Mouse (Mus musculus) monocyte, adult 2 months (primary cell): ENCODE data around the gene Ksr2.
"Not testable (repeated sequence)": the region's sequence is repeated elsewhere in the genome, so short reads cannot be mapped to it uniquely, and the experiment has no call there.

Source experiments
- DNase-seq, 2 experiments: peaks; one replicate each; pipeline ENCODE4 v3.0.0; 2022; ENCODE audit warnings: low spot score in 2 of 2, low read depth in 1 of 2

The Ksr2 gene

DNA sequence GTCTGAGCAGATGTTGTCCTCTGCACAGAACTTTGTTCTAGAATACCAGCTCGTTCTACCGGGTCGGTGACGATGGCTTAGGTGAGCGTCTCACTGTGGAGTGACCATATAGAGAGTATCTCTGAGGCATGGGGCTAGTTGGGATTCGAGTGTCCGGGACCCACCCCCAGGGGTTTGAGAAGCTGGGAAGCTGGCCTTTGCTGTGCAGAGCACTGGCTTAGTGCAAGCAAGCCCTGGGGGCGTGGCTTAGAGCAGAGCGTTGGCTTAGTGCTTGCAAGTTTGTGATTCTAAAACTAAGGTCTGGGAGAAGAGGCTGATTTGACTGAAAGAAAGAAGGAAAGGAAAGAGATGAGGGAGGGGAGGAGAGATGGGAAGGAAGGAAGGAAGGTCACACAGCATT lies 188.2 kb downstream of the Ksr2 start:
- DNase-seq: no peak

DNA sequence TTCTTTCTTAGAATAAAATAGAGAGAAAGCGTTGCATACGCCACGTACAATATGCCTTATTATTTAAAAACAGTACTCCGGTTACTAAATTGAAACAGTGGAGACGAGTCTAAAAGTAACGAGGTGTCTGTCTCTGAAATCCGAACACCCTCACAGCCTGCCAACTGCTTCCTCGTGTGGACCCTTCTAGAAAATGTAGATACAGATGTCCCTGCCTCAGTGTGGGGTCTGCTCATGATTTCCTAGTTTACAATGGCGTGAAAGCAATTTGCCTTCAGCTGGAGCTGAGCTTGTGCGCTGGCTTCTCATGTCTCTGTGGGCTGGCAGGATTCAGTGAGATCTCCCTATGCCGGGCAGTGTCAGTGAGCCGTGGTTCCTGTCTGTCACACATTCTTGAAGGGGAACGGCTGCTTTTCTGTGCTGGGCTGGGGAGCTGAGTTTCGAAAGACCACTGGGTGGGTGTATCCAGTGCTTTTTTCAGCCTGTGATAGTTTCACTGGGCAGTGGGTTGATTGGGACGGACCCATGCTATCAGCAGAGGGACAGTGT lies 194.0 kb downstream of the Ksr2 start:
- no peak for DNase-seq

GRCm38 (mm10) chr5:117614331-117615024 lies 200.7 kb downstream of the Ksr2 start:
- DNase-seq: no peak

GRCm38 (mm10) chr5:117620292-117620691 lies 206.5 kb downstream of the Ksr2 start:
- DNase-seq: no peak

DNA sequence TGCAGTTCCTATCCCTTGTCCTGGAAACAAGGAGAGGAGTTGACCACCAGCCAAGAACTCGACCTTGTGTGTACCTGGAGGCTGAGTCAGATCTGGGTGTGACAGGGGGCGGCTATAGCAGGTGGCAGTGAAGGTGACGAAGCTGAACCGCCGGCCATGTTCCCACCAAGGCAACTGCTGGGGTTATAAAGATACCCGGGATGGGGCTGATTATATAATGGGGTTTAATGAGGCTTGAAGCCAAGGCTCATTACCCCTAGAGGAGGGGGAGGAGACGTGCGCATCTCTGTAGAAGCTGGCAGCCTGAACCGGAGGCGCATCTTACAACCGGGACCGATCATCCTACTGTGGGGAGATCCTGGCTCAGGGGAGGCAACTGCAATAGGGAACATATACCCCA lies 208.4 kb downstream of the Ksr2 start:
- DNase-seq: no peak

GRCm38 (mm10) chr5:117623206-117623605 lies 209.4 kb downstream of the Ksr2 start:
- DNase-seq: not testable (repeated sequence)

DNA sequence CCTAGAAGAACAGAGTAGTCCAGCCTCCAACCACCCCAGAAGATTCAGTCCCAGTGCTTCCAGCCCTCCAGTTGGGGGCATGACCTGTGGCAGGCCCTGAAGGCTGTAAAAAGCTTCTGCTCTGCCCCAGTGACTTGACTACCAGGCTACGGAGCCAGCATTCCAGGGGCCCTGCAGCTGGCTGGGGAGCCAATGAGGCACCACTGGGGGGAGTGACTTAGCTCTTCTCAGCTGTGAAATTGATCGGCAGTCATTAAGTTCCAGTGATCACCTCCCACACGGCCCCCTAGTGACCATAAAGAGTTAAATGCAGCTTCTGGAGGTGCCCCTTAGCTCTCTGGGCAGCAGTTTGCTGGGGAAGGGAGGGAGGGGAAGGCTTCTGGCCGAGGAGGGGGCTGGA lies 213.1 kb downstream of the Ksr2 start:
- no peak for DNase-seq

DNA sequence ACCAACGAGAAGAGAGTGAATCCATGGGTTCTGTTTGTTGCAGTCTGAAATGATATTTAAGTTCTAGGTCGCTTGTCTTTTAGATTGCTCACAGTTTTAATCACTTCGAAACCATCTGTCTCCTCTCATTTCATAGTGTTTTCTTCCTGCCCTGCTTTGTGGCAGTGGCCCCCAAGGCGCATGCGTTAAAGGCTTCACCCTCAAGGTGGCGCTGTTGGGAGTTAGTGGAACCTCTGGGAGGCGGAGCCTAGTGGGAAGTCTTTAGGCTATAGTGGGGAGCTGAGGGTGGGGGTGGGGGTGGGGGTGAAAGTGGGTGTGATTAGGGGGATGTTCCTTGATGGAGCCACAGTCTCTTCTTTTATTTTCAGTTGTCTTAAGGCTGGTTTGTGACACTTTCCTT lies 214.6 kb downstream of the Ksr2 start:
- no peak for DNase-seq

DNA sequence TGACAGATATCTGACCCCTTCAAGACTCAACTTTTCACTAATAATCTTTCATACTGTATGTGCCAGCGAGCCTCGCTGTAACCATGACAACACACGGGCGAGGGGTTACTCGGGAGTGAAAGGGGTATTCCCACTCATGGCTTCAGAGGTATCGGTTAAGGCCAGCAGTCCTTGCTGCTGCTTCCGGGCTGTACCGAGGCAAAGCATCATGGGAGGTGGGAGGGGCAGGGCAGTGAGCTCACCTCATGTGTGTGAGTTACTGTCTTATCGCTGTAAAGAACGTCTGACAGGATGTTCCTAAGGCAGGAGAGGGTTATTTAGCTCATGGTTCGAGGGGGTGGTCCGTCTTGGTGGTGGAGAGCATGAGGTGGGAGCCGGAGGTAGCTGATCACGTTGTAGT lies 215.8 kb downstream of the Ksr2 start:
- DNase-seq: no peak

GRCm38 (mm10) chr5:117635211-117635610 lies 221.4 kb downstream of the Ksr2 start:
- no peak for DNase-seq

DNA sequence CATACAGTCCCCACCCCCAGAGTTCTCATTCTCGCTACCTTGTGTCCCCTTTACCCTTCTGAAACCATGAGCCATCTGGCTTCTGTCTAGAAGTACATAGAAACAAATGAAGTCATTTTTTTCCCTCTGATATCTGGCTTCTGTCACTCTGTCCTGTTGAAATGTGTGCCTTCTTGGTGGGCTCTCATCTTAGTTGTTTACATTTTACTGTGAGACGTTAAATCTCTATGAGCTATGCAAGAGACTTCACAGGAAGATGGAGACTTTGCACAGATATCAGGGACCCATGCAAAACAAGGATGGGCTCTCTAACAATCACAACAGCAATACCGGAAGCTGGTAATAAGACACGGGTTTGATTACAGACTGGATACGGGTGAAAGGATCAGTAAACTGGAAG lies 222.0 kb downstream of the Ksr2 start:
- DNase-seq: no peak

DNA sequence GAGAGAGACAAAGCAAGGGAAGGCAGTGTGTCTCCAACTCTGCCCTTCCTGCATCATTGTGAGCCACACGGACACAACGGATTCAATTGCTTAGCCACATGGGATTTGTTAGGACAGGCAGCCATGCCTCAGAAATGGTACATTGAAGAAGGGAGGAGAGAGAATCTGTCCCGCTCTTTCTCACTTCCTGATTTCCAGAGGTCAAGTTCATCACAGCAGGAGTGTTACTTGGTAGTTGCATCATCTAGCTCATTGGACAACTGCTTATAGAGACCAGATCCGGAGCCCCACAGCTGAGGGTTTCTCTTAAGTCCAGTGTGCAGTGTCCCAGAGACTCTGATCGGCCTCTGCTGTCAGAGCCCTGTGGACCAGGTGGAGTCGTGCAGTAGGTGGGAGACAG lies 227.8 kb downstream of the Ksr2 start:
- no peak for DNase-seq

GRCm38 (mm10) chr5:117651238-117651886 lies 237.6 kb downstream of the Ksr2 start:
- no peak for DNase-seq

DNA sequence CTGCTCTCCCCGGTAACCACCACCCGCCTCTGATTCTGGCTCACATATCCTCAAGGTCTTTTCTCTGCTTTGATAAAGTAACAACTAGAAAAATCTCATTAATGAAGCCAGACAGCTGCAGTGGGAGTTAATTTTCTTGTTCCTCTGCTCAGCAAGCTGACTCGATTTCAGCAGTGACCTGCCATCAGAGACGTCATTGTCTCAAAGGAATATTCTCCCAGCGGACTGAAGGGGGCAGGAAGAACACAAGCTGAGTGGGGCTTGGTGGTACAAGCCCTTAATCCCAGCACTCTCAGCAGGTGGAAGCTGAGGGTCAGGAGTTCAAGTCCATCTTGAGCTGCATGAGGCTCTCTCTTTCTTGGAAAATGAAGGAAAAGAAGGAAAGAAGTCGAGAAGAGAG lies 244.8 kb downstream of the Ksr2 start:
- DNase-seq: no peak

GRCm38 (mm10) chr5:117659596-117659995 lies 245.8 kb downstream of the Ksr2 start:
- no peak for DNase-seq

GRCm38 (mm10) chr5:117665181-117665580 lies 251.4 kb downstream of the Ksr2 start:
- no peak for DNase-seq

- no peak for DNase-seq
Observed at GRCm38 (mm10) chr5:117667314-117667713, 253.5 kb downstream of the Ksr2 start.

DNA sequence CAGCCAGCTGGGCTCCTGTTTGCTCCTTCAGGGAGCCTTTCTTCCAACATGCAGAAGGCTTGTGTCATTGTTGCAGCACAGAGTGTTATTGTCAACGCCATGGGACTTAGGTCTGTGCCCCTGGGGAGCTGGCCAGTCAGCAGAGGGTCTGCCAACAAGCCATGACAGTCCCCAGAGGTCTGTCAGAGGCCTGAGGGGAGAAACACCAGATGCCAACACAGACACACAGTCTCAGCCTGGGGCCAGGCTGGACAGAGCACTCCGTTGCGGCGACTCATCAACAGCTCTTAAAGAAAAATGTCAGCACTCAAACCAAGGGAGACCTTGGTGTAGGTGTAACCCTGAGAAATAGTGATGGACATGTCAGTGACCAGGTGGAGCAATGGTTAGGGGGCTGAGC lies 255.5 kb downstream of the Ksr2 start:
- no peak for DNase-seq

- no peak for DNase-seq
Observed at GRCm38 (mm10) chr5:117669843-117670242, 256.0 kb downstream of the Ksr2 start.

GRCm38 (mm10) chr5:117671362-117671761 lies 257.6 kb downstream of the Ksr2 start:
- DNase-seq: no peak

GRCm38 (mm10) chr5:117675840-117676239 lies 262.0 kb downstream of the Ksr2 start:
- no peak for DNase-seq

- no peak for DNase-seq
Observed at GRCm38 (mm10) chr5:117677231-117677630, 263.4 kb downstream of the Ksr2 start.

DNA sequence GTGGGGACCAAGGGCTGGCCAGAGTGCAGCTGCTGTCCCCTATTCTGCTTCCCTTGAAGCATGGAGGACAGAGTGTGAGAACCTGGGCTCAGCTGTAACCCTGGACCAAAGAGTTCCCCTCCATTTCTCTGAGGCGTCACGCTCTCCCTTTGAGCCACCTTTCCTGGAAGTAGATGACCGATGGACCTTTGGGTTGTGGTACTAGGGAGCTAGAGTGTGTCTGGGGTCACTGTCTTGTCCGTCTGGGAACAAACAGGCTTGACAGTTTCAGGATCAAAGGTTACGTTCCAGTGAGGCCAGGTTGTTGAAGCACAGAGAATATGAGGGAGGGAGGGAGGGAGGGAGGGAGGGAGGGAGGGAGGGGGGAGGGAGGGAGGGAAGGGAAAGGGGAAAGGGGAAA lies 264.6 kb downstream of the Ksr2 start:
- DNase-seq: no peak
